Comparison of ENCODE assay signal across 11 mouse cellular contexts in genomic region chr19:44834218-44835041, GRCm38 (mm10).
DNase-seq lines count a peak whose midpoint lies in the region; ATAC-seq and TF ChIP-seq lines count a peak whose summit lies in the region.
"Had no signal": no experiment of that assay in that cellular context is flagged by ENCODE, and none has a peak within 500 bp of the region (broad histone marks: within the 10 kb centered on the region; RNA-seq: fewer than 3 reads in every experiment).

No protein-coding gene starts in this region.

- no peaks in the 10 kb centered on the region for H3K9me3 ChIP-seq in embryonic facial prominence, embryonic 10.5 days
- no peaks in the 10 kb centered on the region for H3K9me3 ChIP-seq in hindbrain, embryonic 14.5 days (ENCODE audit: control insufficient read depth, low read length)
- H3K9me3 ChIP-seq in kidney, embryonic 15.5 days (replicated peaks): no peaks in the 10 kb centered on the region
- no peaks in the 10 kb centered on the region for H3K9me3 ChIP-seq in liver, postnatal 0 days (ENCODE audit: low read length)
- H3K9me3 ChIP-seq: embryonic facial prominence, embryonic 12.5 days; heart, embryonic 13.5 days; liver, embryonic 12.5 days had no signal

- peak; percentile 31 for DNase-seq in embryonic facial prominence, embryonic 10.5 days (ENCODE audit: low spot score)
- no peak for DNase-seq in hindbrain, embryonic 14.5 days (ENCODE audit: low spot score)
- DNase-seq in neural tube, embryonic 10.5 days (ENCODE audit: extremely low spot score, low spot score): peak; percentile 17
- DNase-seq in liver, postnatal 0 days: no peak
- DNase-seq in left cerebral cortex, adult 18-20 months (ENCODE audit: low spot score in 2 of 2): no peak
- DNase-seq in gastrocnemius, adult 8-10 months (ENCODE audit: low spot score in 2 of 2): no peak
- DNase-seq: lung, postnatal 10 days had no signal

- no peak overlapping the region for H3K4me2 ChIP-seq in hindbrain, embryonic 14.5 days (replicated peaks)
- H3K4me2 ChIP-seq in kidney, embryonic 15.5 days: peak overlapping the region; percentile 72
- no peak overlapping the region for H3K4me2 ChIP-seq in liver, postnatal 0 days (ENCODE audit: low read depth, low read length)
- H3K4me2 ChIP-seq: liver, embryonic 12.5 days had no signal

- H3K27me3 ChIP-seq in embryonic facial prominence, embryonic 10.5 days (replicated peaks; ENCODE audit: low read depth, poor library complexity, severe bottlenecking): peaks cover 96% of the 10 kb centered on the region
- peaks cover 76% of the 10 kb centered on the region for H3K27me3 ChIP-seq in hindbrain, embryonic 14.5 days (ENCODE audit: control insufficient read depth, insufficient read depth, low read length)
- H3K27me3 ChIP-seq in kidney, embryonic 15.5 days: peaks cover 71% of the 10 kb centered on the region
- H3K27me3 ChIP-seq in liver, postnatal 0 days (ENCODE audit: insufficient read depth, low read length): peaks cover 80% of the 10 kb centered on the region

- 11% methylated on average over 11 of the region's 11 CpGs for WGBS in embryonic facial prominence, embryonic 10.5 days
- WGBS in hindbrain, embryonic 14.5 days: 11% methylated on average over 11 of the region's 11 CpGs
- WGBS in kidney, embryonic 15.5 days: 4% methylated on average over 11 of the region's 11 CpGs
- WGBS in liver, postnatal 0 days (ENCODE audit: insufficient replicate concordance): 8% methylated on average over 11 of the region's 11 CpGs

- peaks cover 48% of the 10 kb centered on the region for H3K4me1 ChIP-seq in embryonic facial prominence, embryonic 10.5 days
- peaks cover 29% of the 10 kb centered on the region for H3K4me1 ChIP-seq in hindbrain, embryonic 14.5 days (replicated peaks; ENCODE audit: control insufficient read depth, insufficient read depth, low read length)
- H3K4me1 ChIP-seq in kidney, embryonic 15.5 days: peaks cover 74% of the 10 kb centered on the region
- H3K4me1 ChIP-seq in liver, postnatal 0 days (ENCODE audit: insufficient read depth): peaks cover 5% of the 10 kb centered on the region

- H3K27ac ChIP-seq in embryonic facial prominence, embryonic 10.5 days (replicated peaks): no peak overlapping the region; the same call in 1 of the 2 replicates
- peak overlapping the region; percentile 9 for H3K27ac ChIP-seq in hindbrain, embryonic 14.5 days
- H3K27ac ChIP-seq in kidney, embryonic 15.5 days: peak overlapping the region; percentile 90
- no peak overlapping the region for H3K27ac ChIP-seq in liver, postnatal 0 days (ENCODE audit: low read depth)
- H3K27ac ChIP-seq: embryonic facial prominence, embryonic 12.5 days; heart, embryonic 13.5 days; liver, embryonic 12.5 days had no signal

- no peak for TF ChIP-seq EP300 in liver, postnatal 0 days (IDR thresholded peaks at IDR 0.05; ENCODE audit: low read depth)

- no peaks in the 10 kb centered on the region for H3K36me3 ChIP-seq in embryonic facial prominence, embryonic 10.5 days (replicated peaks)
- H3K36me3 ChIP-seq in hindbrain, embryonic 14.5 days (replicated peaks; ENCODE audit: control insufficient read depth, insufficient read depth): no peaks in the 10 kb centered on the region
- peaks cover 21% of the 10 kb centered on the region for H3K36me3 ChIP-seq in kidney, embryonic 15.5 days
- no peaks in the 10 kb centered on the region for H3K36me3 ChIP-seq in liver, postnatal 0 days (replicated peaks; ENCODE audit: insufficient read depth, low read length)
- H3K36me3 ChIP-seq: embryonic facial prominence, embryonic 12.5 days; heart, embryonic 13.5 days; liver, embryonic 12.5 days had no signal

- no peak for TF ChIP-seq CTCF in liver, postnatal 0 days (IDR thresholded peaks at IDR 0.05; ENCODE audit: low read depth)

- peak; percentile 49; the same call in 1 of the 2 replicates for ATAC-seq in hindbrain, embryonic 14.5 days (ENCODE audit: low FRiP score)
- ATAC-seq in kidney, embryonic 15.5 days (replicated peaks; ENCODE audit: low FRiP score): peak; percentile 86
- ATAC-seq in liver, postnatal 0 days: no peak
- ATAC-seq: liver, embryonic 12.5 days had no signal

- H3K9ac ChIP-seq in hindbrain, embryonic 14.5 days: no peak overlapping the region
- H3K9ac ChIP-seq in kidney, embryonic 15.5 days: no peak overlapping the region
- H3K9ac ChIP-seq in liver, postnatal 0 days (replicated peaks): no peak overlapping the region
- H3K9ac ChIP-seq: embryonic facial prominence, embryonic 12.5 days; liver, embryonic 12.5 days had no signal

- H3K4me3 ChIP-seq in embryonic facial prominence, embryonic 10.5 days: 0 out of 2 replicates have a peak overlapping the region, but pooled peaks have one; percentile 21
- no peak overlapping the region for H3K4me3 ChIP-seq in hindbrain, embryonic 14.5 days (replicated peaks; ENCODE audit: low read length)
- no peak overlapping the region for H3K4me3 ChIP-seq in kidney, embryonic 15.5 days (replicated peaks)
- no peak overlapping the region for H3K4me3 ChIP-seq in liver, postnatal 0 days (ENCODE audit: low read depth, low read length)
- H3K4me3 ChIP-seq: liver, embryonic 12.5 days had no signal

Comparison
In these comparisons a context has a peak if more than half of its experiments do, and no peak if none do; other contexts are left out.
1. DNase-seq: peak in embryonic facial prominence, embryonic 10.5 days (single experiment) and neural tube, embryonic 10.5 days (single experiment); none in hindbrain, embryonic 14.5 days (single experiment), liver, postnatal 0 days (single experiment), left cerebral cortex, adult 18-20 months (0 of 2) and gastrocnemius, adult 8-10 months (0 of 2).
2. H3K27ac ChIP-seq: peak in hindbrain, embryonic 14.5 days (single experiment) and kidney, embryonic 15.5 days (single experiment); none in embryonic facial prominence, embryonic 10.5 days (single experiment) and liver, postnatal 0 days (single experiment).